Mouse (Mus musculus) cortical plate, adult 2 months (tissue): ENCODE measurements around the gene Peli2. TPM values are rescaled to one million over a fixed set of nuclear protein-coding genes. Genes with fewer than 3 reads are reported as not detected.

Source experiments
- H3K27ac ChIP-seq: fragments of 200-500 bp; 2 replicates; pipeline ENCODE4 v1.5.1; 2012; ENCODE audit warnings: low read length, control low read depth, inconsistent platforms; ENCODE audit not compliant: insufficient read depth
- H3K4me1 ChIP-seq: fragments of 200-500 bp; 2 replicates; pipeline ENCODE4 v1.6.1; 2011; ENCODE audit warnings: low read length; ENCODE audit not compliant: control insufficient read depth, insufficient read depth
- H3K4me3 ChIP-seq: fragments of 200-500 bp; 2 replicates; pipeline ENCODE4 v1.5.1; 2011; ENCODE audit warnings: mild to moderate bottlenecking, low read length, control low read depth; ENCODE audit not compliant: insufficient read depth
- CTCF ChIP-seq: fragments of 200-500 bp; IDR thresholded peaks from 2 replicates; pipeline ENCODE4 v1.5.1; 2011; ENCODE audit warnings: mild to moderate bottlenecking, control low read depth, low read length; ENCODE audit not compliant: insufficient read depth; ENCODE audit errors: extremely low read depth
- POLR2A ChIP-seq: fragments of 200-500 bp; IDR thresholded peaks from 2 replicates; pipeline ENCODE4 v1.6.1; 2011; ENCODE audit warnings: mild to moderate bottlenecking, low read length, control low read depth; ENCODE audit not compliant: insufficient read depth; ENCODE audit errors: extremely low read depth
- polyA plus RNA-seq: library from polyadenylated mRNA; depleted of rRNA; stranded (reverse); fragments of >200 nt; gene quantifications from 2 replicates; pipeline ENCODE4 v1.2.3, GENCODE M21; 2012

The Peli2 gene
- polyA plus RNA-seq, 1 experiment: 14.0 TPM

DNA sequence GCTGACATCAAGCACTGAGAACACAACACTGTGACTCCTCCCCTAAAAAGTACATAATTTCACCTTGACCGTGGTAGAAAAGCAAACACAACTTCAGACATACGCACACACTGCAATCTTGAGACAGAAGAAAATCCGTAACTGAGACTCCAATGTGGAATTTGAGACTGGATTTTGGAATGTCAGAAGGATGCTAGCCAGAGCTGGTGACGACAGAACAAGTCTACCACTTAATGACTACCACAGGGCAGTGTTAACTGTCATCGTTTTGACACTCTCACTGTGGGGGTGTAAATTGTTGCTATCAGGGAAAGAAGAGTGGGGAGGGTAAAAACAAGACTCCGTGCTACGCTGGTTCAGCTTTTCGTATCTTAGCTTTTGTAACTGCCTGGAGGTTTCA lies 195.8 kb downstream of the Peli2 start:
- H3K27ac ChIP-seq: no peak overlapping the region
- no peaks in the 10 kb centered on the region for H3K4me1 ChIP-seq
- no peak for TF ChIP-seq CTCF
- no peak for TF ChIP-seq POLR2A
- H3K4me3 ChIP-seq: no peak overlapping the region

GRCm38 (mm10) chr14:48323771-48324459 lies 203.3 kb downstream of the Peli2 start:
- H3K4me3 ChIP-seq: no peak overlapping the region
- no peak for TF ChIP-seq POLR2A
- no peak for TF ChIP-seq CTCF
- H3K4me1 ChIP-seq: no peaks in the 10 kb centered on the region
- H3K27ac ChIP-seq: no peak overlapping the region

DNA sequence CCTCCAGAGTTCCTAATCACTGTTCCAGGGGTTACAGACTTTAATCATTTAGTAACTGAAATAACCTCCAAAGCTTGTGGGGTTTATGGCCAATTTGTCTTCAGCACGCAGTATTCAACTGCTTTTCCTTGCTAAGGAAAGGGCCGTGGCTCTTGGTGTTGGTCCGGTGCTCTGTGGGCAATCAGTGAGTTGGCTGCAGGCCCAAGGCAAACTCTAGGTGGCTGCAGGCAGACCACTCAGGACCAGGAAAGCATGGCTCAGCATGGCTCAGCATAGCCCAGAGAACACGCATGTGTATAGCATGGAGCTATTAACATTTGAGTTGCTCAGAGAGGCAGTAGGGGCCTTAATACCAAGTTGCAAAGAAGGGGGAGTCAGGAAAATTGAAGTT lies 203.8 kb downstream of the Peli2 start:
- no peak overlapping the region for H3K27ac ChIP-seq
- no peak overlapping the region for H3K4me3 ChIP-seq
- H3K4me1 ChIP-seq: no peaks in the 10 kb centered on the region
- no peak for TF ChIP-seq CTCF
- TF ChIP-seq POLR2A: no peak

DNA sequence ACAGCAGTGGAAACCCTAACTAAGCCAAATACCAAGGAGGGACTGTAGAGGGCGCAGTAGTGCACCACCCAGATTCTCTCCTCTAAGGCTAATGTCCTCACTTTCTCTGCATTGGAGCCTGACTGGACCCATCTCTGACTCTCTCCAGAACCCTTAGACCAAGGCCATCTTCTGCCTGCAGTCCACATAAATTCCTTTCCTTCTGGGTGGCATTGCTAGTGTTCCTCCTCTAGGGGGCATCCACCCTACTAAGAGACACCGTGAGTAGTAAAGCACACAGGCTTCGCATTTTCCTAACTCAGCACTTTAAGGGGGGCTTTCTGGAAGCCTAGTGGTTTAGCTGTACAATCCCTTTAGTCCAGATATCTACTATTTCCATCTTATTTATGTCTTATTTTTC lies 207.1 kb downstream of the Peli2 start:
- Histone ChIP-seq H3K4me1 (peaks cover 6% of the 10 kb centered on the region; the same call in 1 of the 2 replicates), H3K27ac (no peak overlapping the region), H3K4me3 (no peak overlapping the region)
- TF ChIP-seq CTCF: peak; percentile 10; the same call in 1 of the 2 replicates
- TF ChIP-seq POLR2A: no peak

DNA sequence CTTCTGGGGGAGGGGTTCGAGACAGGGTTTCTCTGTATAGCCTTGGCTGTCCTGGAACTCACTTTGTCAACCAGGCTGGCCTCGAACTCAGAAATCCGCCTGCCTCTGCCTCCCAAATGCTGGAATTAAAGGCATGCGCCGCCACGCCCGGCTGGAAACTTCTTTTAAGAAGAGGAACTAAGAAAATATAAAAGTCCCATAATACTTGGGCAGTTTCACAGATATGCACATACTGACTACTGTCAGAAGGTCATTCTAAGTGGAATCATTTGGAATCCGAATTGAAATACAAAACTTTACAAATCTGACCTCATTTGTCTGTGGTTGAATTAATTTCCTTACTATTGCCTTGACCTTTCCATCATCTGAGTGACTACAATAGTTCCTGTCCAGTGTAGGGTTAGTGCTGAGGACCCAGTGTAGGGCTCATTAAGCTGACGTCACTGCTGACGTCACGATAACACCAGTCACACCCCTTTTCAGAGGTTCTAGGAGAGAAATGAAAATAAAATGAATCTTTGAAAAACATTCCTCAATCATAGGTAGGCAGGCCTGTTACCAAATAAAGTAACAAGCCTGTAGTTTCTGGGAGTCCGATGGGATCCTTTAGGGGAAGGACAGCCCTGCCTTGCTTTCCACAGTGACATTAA lies 209.2 kb downstream of the Peli2 start:
- Histone ChIP-seq H3K27ac (no peak overlapping the region), H3K4me3 (no peak overlapping the region), H3K4me1 (peaks cover 6% of the 10 kb centered on the region; the same call in 1 of the 2 replicates)
- TF ChIP-seq POLR2A: no peak
- TF ChIP-seq CTCF: no peak
